ENCODE assay signal across 15 mouse cellular contexts in genomic region chr3:116650698-116651097, GRCm38 (mm10). TPM values are rescaled to one million over a fixed set of nuclear protein-coding genes. Genes with fewer than 3 reads are reported as not detected.
"Had no signal": no experiment of that assay in that cellular context is flagged by ENCODE, and none has a peak within 500 bp of the region (broad histone marks: within the 10 kb centered on the region; RNA-seq: fewer than 3 reads in every experiment).

No protein-coding gene starts in this region.

- DNase-seq: lung, adult 18-20 months; lung, embryonic 14.5 days; lung, postnatal 10 days; lung, postnatal 4 days; midbrain, embryonic 14.5 days; retina, postnatal 1 day; right cerebral cortex, postnatal 25 days; right cerebral cortex, postnatal 4 days; spleen, adult 18-20 months; thymus, adult 18-20 months; thymus, postnatal 14 days; thymus, postnatal 36 days had no signal

- ATAC-seq: midbrain, embryonic 16.5 days had no signal

RNA-seq across cellular contexts. Expression of gene Gm43191, which starts 30.4 kb away (rescaled TPM):
- total RNA-seq: megakaryocyte, adult 5-6 weeks; megakaryocyte-erythroid progenitor cell, adult 5-6 weeks had no signal
